Mouse (Mus musculus) adrenal gland, postnatal 25 days (tissue): Measurements from ENCODE around the gene Gm35315. TPM values are rescaled to one million over a fixed set of nuclear protein-coding genes. Genes with fewer than 3 reads are reported as not detected.
"Not testable (repeated sequence)": the region's sequence is repeated elsewhere in the genome, so short reads cannot be mapped to it uniquely, and the experiment has no call there.

Experiments used
- DNase-seq: peaks from one replicate; pipeline ENCODE4 v3.0.0; 2021; ENCODE audit warnings: mixed read lengths
- total RNA-seq: library from RNA; stranded (reverse); gene quantifications from 2 replicates; pipeline ENCODE4 v1.2.3, GENCODE M21; 2021

Gene Gm35315
- total RNA-seq, 1 experiment from 2014 or later: 0.52 TPM

DNA sequence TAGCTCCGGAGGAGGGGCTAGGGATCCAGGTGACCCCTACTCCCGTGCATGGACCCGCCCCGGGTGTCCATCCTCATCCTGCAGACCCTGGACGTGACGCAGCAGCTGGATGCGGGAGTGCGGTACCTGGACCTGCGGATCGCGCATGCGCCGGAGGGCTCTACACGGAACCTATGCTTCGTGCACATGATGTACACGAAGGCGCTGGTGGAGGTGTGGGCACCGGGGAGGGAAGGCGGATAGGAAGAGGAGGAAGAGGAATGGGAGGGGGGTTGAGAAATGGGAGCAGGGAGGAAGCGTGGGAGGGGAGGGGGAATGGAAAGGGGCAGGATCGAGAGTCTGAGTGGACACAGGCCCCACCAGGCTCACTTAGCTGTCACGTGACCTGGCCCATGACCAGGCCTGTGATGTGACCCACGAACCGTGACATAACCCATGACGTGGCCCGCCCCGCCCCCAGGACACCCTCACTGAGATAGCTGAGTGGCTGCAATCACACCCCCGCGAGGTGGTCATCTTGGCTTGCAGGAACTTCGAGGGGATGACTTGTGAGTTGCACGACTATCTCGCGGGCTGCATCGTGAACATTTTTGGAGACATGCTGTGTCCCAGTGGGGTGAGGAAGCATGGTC is 7.6 kb upstream of the Gm35315 start:
- peak; percentile 38 for DNase-seq

DNA sequence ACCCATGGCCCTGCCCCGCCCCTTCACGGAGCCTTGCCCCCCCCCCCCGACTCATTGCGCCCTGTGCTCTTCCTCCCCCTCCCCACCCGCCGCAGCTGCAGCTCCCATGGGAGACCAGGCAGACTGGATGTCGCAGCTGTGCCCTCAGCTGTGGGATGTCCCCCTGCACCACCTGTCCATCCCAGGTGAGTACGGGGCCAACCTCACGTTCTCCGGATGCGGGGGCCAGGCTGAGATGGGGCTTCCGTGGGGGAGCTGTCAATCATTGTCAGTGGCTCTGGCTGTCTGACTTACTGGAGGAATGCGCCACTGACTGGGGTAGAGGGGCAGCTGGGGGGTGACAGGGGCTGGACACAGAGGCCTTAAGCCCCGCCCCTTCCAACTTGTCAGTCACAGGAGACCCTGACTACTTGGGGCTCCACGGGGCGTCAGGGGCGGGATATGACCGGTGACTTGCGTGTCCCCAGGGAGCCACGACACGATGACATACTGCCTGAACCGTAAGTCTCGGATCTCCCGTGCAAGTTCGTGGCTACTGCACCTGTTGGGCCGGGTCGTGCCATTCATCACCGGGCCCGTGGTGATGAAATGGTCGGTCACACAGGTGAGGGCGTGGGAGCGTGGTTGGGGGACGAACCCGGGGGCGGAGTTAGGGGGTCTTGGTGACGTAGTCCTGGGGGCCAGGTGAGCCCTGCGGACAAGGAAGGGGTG is 6.9 kb upstream of the Gm35315 start:
- peak; percentile 14 for DNase-seq

GRCm38 (mm10) chr5:110099656-110100580 is 5.7 kb upstream of the Gm35315 start, which contains the start of gene Plcxd1:
Gene Plcxd1, plus strand, starts transcription at chr5:110099969.
- no peak for DNase-seq

DNA sequence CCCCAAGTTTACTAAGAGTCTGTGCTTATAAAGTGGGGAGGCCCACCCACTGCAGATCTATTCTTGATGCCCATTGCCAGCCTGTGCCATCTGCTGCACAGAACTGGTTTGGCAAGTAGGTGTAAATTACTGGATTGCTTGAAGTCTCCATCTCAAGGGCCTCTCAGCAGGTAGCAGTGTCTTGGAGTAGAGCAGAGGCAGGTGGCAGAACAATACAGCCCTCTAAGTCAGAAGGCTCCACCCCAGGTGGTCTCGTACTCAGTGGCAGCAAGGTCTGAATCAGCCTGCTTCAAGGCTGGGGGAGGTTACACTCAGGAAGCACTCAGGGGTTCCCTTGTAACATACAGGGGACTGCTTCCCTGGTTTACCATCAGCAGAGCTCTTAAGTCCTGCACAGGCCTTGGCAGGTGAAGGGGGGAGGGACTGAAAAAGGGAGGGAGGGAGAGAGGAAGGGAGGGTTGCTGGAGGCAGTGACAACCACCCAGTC is 4.8 kb upstream of the Gm35315 start:
- no peak for DNase-seq

DNA sequence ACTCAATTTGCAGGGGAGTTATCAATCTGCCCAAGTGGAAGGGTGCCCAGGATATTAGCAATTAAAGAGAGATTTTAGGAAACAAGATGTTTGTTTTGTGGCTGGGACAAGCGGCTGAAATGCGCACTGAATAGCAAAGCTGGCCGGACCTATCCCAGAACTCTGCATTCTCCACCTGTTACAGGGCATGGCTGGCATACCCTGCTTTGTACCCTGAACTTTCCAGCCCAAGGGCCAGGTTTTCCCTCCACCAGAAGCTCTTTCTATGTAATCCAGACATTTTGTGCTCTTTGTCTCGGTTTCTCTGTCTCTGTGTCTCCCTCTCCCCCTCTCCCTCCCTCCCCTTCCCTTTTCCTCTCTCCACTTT is 610 bp upstream of the Gm35315 start:
- no peak for DNase-seq

- no peak for DNase-seq
Measured at GRCm38 (mm10) chr5:110091546-110091945, 2.7 kb downstream of the Gm35315 start.

DNA sequence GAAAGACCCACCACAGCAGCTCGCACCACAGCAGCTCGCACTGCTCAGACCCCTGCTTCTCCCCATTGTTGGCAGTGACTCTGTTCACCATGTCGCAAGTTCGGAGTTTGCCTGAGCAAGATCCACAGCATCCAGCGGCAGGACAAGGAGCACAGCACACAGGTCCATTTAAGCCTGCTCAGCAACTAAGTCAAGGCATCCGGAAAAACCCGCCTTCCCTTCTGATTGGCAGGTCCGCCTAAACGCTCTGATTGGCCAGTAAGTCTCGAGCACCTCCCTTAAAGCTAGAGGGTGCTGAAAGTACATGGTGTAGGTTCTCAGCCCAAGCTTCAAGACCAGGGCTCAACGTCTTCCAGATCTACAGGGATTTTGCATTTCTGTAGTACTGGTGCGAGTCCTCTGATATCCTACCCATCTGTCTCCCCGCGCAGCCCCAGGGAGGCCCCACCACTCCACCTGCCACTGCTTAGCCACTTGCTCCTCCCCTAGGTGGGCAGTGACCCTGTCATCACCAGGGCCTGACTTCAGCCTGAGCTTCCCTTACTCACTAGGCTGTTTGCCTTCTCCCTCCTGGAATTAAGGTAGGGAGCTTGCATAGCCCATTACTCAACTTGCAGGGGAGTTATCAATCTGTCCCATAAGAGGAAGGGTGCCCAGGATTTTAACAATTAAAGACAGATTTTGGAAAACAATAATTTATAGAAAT is 7.9 kb downstream of the Gm35315 start:
- no peak for DNase-seq

DNA sequence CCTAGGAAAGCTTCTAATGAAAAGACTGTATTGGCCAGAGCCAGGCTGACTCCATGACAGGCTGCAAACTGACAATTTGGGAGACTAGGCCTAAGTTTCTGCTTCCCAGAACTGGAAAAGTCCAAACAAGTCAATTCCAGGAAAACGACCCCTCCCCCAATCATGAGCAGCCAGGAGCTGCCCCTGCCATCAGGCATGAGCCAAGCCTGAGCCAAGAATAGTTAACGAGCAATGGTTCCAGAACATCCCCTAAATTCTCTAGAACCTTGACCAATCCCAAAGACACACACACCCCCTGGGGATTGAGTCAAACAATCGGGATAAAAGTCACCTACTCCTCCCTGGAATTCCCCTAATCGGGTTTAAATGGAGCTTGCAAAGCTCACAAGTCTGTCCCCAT is 11.3 kb downstream of the Gm35315 start:
- no peak for DNase-seq

DNA sequence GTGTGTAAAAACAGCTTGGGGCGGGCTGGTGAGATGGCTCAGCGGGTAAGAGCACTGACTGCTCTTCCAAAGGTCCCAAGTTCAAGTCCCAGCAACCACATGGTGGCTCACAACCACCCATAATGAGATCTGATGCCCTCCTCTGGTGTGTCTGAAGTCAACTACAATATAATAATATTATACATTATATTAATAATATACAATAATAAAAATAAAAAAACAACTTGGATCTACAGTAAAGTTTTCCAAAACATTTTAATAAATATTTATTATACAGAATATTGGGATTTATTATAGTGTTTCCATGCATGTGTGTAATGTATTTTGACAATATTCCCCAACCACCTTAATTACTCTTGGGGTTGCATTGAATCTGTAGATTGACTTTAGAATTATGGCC is 21.8 kb downstream of the Gm35315 start, which contains the start of gene Gm17655:
Gene Gm17655 (minus strand): TSS at position 101 of the 400 bp plus-strand sequence.
- not testable (repeated sequence) for DNase-seq

- peak; percentile 79 for DNase-seq
Measured at GRCm38 (mm10) chr5:110057637-110058408, 36.4 kb downstream of the Gm35315 start.

Other genes starting within 250 kb of the Gm35315 start
- gene Gm15446, start 171.0 kb downstream of the Gm35315 start, total RNA-seq: 11.1 and 11.7 TPM in 2 replicates
- gene Zfp932, start 97.9 kb downstream of the Gm35315 start, total RNA-seq: 29.3 and 30.2 TPM in 2 replicates
- 7.5 and 7.7 TPM in 2 replicates for gene Gm17655, start 21.9 kb downstream of the Gm35315 start, total RNA-seq
- gene Plcxd1, start 5.5 kb upstream of the Gm35315 start, total RNA-seq: 0.15 and 0.29 TPM in 2 replicates
- 72.3 and 75.1 TPM in 2 replicates for gene Gtpbp6, start 13.8 kb upstream of the Gm35315 start, total RNA-seq
- 5.7 and 7.1 TPM in 2 replicates for gene Zfp605, start 15.7 kb upstream of the Gm35315 start, total RNA-seq
- 43.0 and 44.0 TPM in 2 replicates for gene Chfr, start 41.4 kb upstream of the Gm35315 start, total RNA-seq
- 33.8 and 40.1 TPM in 2 replicates for gene Golga3, start 82.3 kb upstream of the Gm35315 start, total RNA-seq
- 38.7 and 52.6 TPM in 2 replicates for gene Ankle2, start 136.6 kb upstream of the Gm35315 start, total RNA-seq
- gene Pgam5, start 175.5 kb upstream of the Gm35315 start, total RNA-seq: 44.7 and 49.8 TPM in 2 replicates
- 9.4 and 10.7 TPM in 2 replicates for gene Pxmp2, start 191.8 kb upstream of the Gm35315 start, total RNA-seq
- gene Pole, start 191.9 kb upstream of the Gm35315 start, total RNA-seq: 6.2 and 8.0 TPM in 2 replicates
- gene P2rx2, start 248.8 kb upstream of the Gm35315 start, total RNA-seq: 0.55 TPM in 1 of 2 replicates, not detected in the other